Mouse (Mus musculus) hindbrain, postnatal 0 days (tissue): Measurements from ENCODE around the gene Eea1. TPM values are rescaled to one million over a fixed set of nuclear protein-coding genes. Genes with fewer than 3 reads are reported as not detected.

Source experiments
- ATAC-seq: fragments of 200-750 bp; cut with Nextera tagmentation; 2 replicates; pipeline ENCODE4 v1.8.0; 2017; ENCODE audit warnings: mild to moderate bottlenecking, moderate TSS enrichment, moderate library complexity
- DNase-seq: peaks from one replicate; pipeline ENCODE4 v3.0.0-alpha.2; 2015; ENCODE audit warnings: low spot score
- H3K27ac ChIP-seq: fragments of 300-500 bp; sonication (generic); 2 replicates; pipeline ENCODE4 v1.5.1; 2014; ENCODE audit warnings: mild to moderate bottlenecking
- H3K27me3 ChIP-seq: fragments of 300-500 bp; sonication (generic); 2 replicates; pipeline ENCODE4 v1.6.1; 2014; ENCODE audit warnings: low read length, mixed read lengths; ENCODE audit not compliant: insufficient read depth
- H3K36me3 ChIP-seq: fragments of 300-500 bp; sonication (generic); 2 replicates; pipeline ENCODE4 v1.6.1; 2014; ENCODE audit warnings: low read length, mixed read lengths; ENCODE audit not compliant: insufficient read depth
- H3K4me1 ChIP-seq: fragments of 300-500 bp; sonication (generic); 2 replicates; pipeline ENCODE4 v1.6.1; 2014; ENCODE audit warnings: antibody characterized with exemption, low read length, mixed read lengths; ENCODE audit not compliant: insufficient read depth
- H3K4me2 ChIP-seq: fragments of 300-500 bp; sonication (generic); 2 replicates; pipeline ENCODE4 v1.6.1; 2014; ENCODE audit warnings: low read depth, mild to moderate bottlenecking, low read length, moderate library complexity, mixed read lengths
- H3K4me3 ChIP-seq: fragments of 300-500 bp; sonication (generic); 2 replicates; pipeline ENCODE4 v1.5.1; 2014; ENCODE audit warnings: low read length
- H3K9ac ChIP-seq: fragments of 300-500 bp; sonication (generic); replicated peaks from 2 replicates; pipeline ENCODE4 v1.6.1; 2014; ENCODE audit warnings: mild to moderate bottlenecking, low read length, moderate library complexity, mixed read lengths
- H3K9me3 ChIP-seq: fragments of 300-500 bp; sonication (generic); 2 replicates; pipeline ENCODE4 v1.6.1; 2016; ENCODE audit warnings: low read length, mixed read lengths
- CTCF ChIP-seq: IDR thresholded peaks from 2 replicates; pipeline ENCODE4 v1.5.1; 2016; ENCODE audit warnings: antibody characterized with exemption, control low read depth, low read depth
- WGBS: fragments of 180-500 bp; shearing (Covaris S2); extraction: QIAGEN DNeasy Blood & Tissue Kit; methylation state at CpG from one replicate; pipeline ENCODE4 v1.1.7; 2014; 5-methylcytosine and 5-hydroxymethylcytosine counted together
- polyA plus RNA-seq: library from polyadenylated mRNA; unstranded; fragments of >200 nt; fragmentation: Nextera tagmentation; extraction: Ambion mirVana; gene quantifications from 2 replicates; pipeline ENCODE4 v1.2.1, GENCODE M21; 2015
- total RNA-seq: library from RNA; depleted of rRNA; stranded (reverse); fragments of >200 nt; gene quantifications from 2 replicates; pipeline ENCODE4 v1.2.3, GENCODE M21; 2014

Eea1 gene
- total and polyA plus RNA-seq, 2 experiments from 2014 or later, result 12.3 to 27.5 TPM

GRCm38 (mm10) chr10:95991176-95991575, 50.7 kb downstream of the Eea1 start:
- H3K27me3 ChIP-seq, result no peaks in the 10 kb centered on the region
- no peak overlapping the region for H3K9ac ChIP-seq
- no peaks in the 10 kb centered on the region for H3K9me3 ChIP-seq
- DNase-seq, result no peak
- no peak for TF ChIP-seq CTCF
- H3K4me1 ChIP-seq, result no peaks in the 10 kb centered on the region
- H3K4me3 ChIP-seq, result no peak overlapping the region
- H3K27ac ChIP-seq, result no peak overlapping the region
- no peak for ATAC-seq
- WGBS, result 91% methylated on average over 1 of the region's 1 CpGs
- H3K4me2 ChIP-seq, result no peak overlapping the region
- H3K36me3 ChIP-seq, result no peaks in the 10 kb centered on the region

GRCm38 (mm10) chr10:96000904-96001303, 60.5 kb downstream of the Eea1 start:
- Histone ChIP-seq H3K4me3 (no peak overlapping the region), H3K4me1 (no peaks in the 10 kb centered on the region), H3K36me3 (peaks cover 4% of the 10 kb centered on the region; the same call in 1 of the 2 replicates), H3K9me3 (no peaks in the 10 kb centered on the region), H3K27me3 (no peaks in the 10 kb centered on the region), H3K27ac (no peak overlapping the region), H3K9ac (no peak overlapping the region), H3K4me2 (no peak overlapping the region)
- DNase-seq (no peak), ATAC-seq (no peak)
- no peak for TF ChIP-seq CTCF
- 66% methylated on average over 5 of the region's 5 CpGs for WGBS

- ATAC-seq, result no peak
- Histone ChIP-seq H3K27me3 (no peaks in the 10 kb centered on the region), H3K4me3 (no peak overlapping the region), H3K36me3 (peaks cover 32% of the 10 kb centered on the region), H3K9ac (no peak overlapping the region), H3K27ac (no peak overlapping the region), H3K9me3 (no peaks in the 10 kb centered on the region), H3K4me2 (no peak overlapping the region), H3K4me1 (no peaks in the 10 kb centered on the region)
- TF ChIP-seq CTCF, result no peak
- DNase-seq, result no peak
These were observed 75.3 kb downstream of the Eea1 start for GRCm38 (mm10) chr10:96015738-96016137.

- no peak overlapping the region for H3K9ac ChIP-seq
- no peak overlapping the region for H3K4me3 ChIP-seq
- ATAC-seq, result no peak
- H3K4me1 ChIP-seq, result no peaks in the 10 kb centered on the region
- no peaks in the 10 kb centered on the region for H3K9me3 ChIP-seq
- peaks cover 20% of the 10 kb centered on the region for H3K36me3 ChIP-seq
- no peak for TF ChIP-seq CTCF
- H3K27me3 ChIP-seq, result no peaks in the 10 kb centered on the region
- DNase-seq, result no peak
- no peak overlapping the region for H3K4me2 ChIP-seq
- 82% methylated on average over 2 of the region's 2 CpGs for WGBS
- H3K27ac ChIP-seq, result no peak overlapping the region
These were observed 77.0 kb downstream of the Eea1 start for GRCm38 (mm10) chr10:96017418-96017817.

GRCm38 (mm10) chr10:96033356-96033984, 93.0 kb downstream of the Eea1 start:
- H3K36me3 ChIP-seq, result peaks cover 6% of the 10 kb centered on the region; the same call in 1 of the 2 replicates
- no peak overlapping the region for H3K9ac ChIP-seq
- no peaks in the 10 kb centered on the region for H3K4me1 ChIP-seq
- H3K4me2 ChIP-seq, result no peak overlapping the region
- DNase-seq, result peak; percentile 84
- H3K27me3 ChIP-seq, result no peaks in the 10 kb centered on the region
- TF ChIP-seq CTCF, result peak; percentile 86
- no peaks in the 10 kb centered on the region for H3K9me3 ChIP-seq
- no peak overlapping the region for H3K4me3 ChIP-seq
- 35% methylated on average over 10 of the region's 10 CpGs for WGBS
- peak; percentile 90 for ATAC-seq
- no peak overlapping the region for H3K27ac ChIP-seq

- H3K27me3 ChIP-seq, result no peaks in the 10 kb centered on the region
- H3K4me1 ChIP-seq, result no peaks in the 10 kb centered on the region
- no peak for TF ChIP-seq CTCF
- no peak overlapping the region for H3K9ac ChIP-seq
- no peak overlapping the region for H3K27ac ChIP-seq
- ATAC-seq, result no peak
- WGBS, result 82% methylated on average over 3 of the region's 3 CpGs
- H3K4me2 ChIP-seq, result no peak overlapping the region
- H3K4me3 ChIP-seq, result no peak overlapping the region
- H3K9me3 ChIP-seq, result no peaks in the 10 kb centered on the region
- DNase-seq, result no peak
- H3K36me3 ChIP-seq, result peaks cover 13% of the 10 kb centered on the region; the same call in 1 of the 2 replicates
These were observed 93.7 kb downstream of the Eea1 start for GRCm38 (mm10) chr10:96034106-96034505.

GRCm38 (mm10) chr10:96035951-96036350, 95.5 kb downstream of the Eea1 start:
- H3K4me2 ChIP-seq, result no peak overlapping the region
- no peak for TF ChIP-seq CTCF
- no peaks in the 10 kb centered on the region for H3K4me1 ChIP-seq
- no peak overlapping the region for H3K4me3 ChIP-seq
- no peak overlapping the region for H3K9ac ChIP-seq
- no peaks in the 10 kb centered on the region for H3K27me3 ChIP-seq
- peaks cover 24% of the 10 kb centered on the region; the same call in 1 of the 2 replicates for H3K36me3 ChIP-seq
- no peak overlapping the region for H3K27ac ChIP-seq
- no peaks in the 10 kb centered on the region for H3K9me3 ChIP-seq
- peak; percentile 47 for DNase-seq
- ATAC-seq, result no peak
